Mouse (Mus musculus): Measurements from ENCODE around the gene Usp1. TPM values are rescaled to one million over a fixed set of nuclear protein-coding genes. Genes with fewer than 3 reads are reported as not detected.

Gene Usp1
- polyA plus RNA-seq, 1 experiment from 2014 or later = 143 TPM

Other genes with a start within 250 kb of the Usp1 start
- 0.08 TPM in 1 of 2 replicates, not detected in the other for gene L1td1, start 197.1 kb upstream of the Usp1 start, polyA plus RNA-seq (2016; fragmentation: Nextera tagmentation; extraction: Ambion mirVana)
- 0.60 and 0.82 TPM in 2 replicates for gene Kank4, start 106.3 kb upstream of the Usp1 start, polyA plus RNA-seq (2016; fragmentation: Nextera tagmentation; extraction: Ambion mirVana)
- gene I0C0044D17Rik, start 100.0 kb upstream of the Usp1 start, polyA plus RNA-seq (2016; fragmentation: Nextera tagmentation; extraction: Ambion mirVana) = not detected in 2 replicates
- gene Angptl3, start 107.1 kb downstream of the Usp1 start, polyA plus RNA-seq (2016; fragmentation: Nextera tagmentation; extraction: Ambion mirVana) = 1.6 and 2.5 TPM in 2 replicates
- gene Dock7, start 197.1 kb downstream of the Usp1 start, polyA plus RNA-seq (2016; fragmentation: Nextera tagmentation; extraction: Ambion mirVana) = 122 and 129 TPM in 2 replicates